Mouse (Mus musculus): ENCODE measurements at regions not wholly inside any gene's neighbourhood (a gene's known extent, or its start where the extent isn't known, plus 50 kb on each side); places are given as distances from the start of the nearest gene placed in this dataset.

- no peak for TF ChIP-seq CTCF (IDR thresholded peaks at IDR 0.05)
- no peak for TF ChIP-seq EP300 (IDR thresholded peaks at IDR 0.05)
Observed at GRCm38 (mm10) chr5:119525960-119526359, 144.5 kb upstream of the Tbx3 start.

Data from lung, postnatal 0 days (tissue).